Mouse (Mus musculus) CH12.LX (cell line): Measurements from ENCODE around the gene Lrp10. TPM values are rescaled to one million over a fixed set of nuclear protein-coding genes. Genes with fewer than 3 reads are reported as not detected.

Experiments
- DNase-seq: peaks from one replicate; pipeline ENCODE4 v3.0.0-alpha.2; 2013; ENCODE audit errors: extremely low read depth
- H3K27ac ChIP-seq: 2 replicates; pipeline ENCODE4 v1.5.1; 2012; ENCODE audit warnings: low read depth, mild to moderate bottlenecking, control low read depth, moderate library complexity; ENCODE audit not compliant: insufficient read depth
- H3K27me3 ChIP-seq: replicated peaks from 2 replicates; pipeline ENCODE3; 2012; ENCODE audit warnings: inconsistent platforms
- H3K36me3 ChIP-seq, 2 experiments: replicated peaks in 1 of 2; 2 replicates each; pipeline versions ENCODE3 to v1.6.1; 2012; ENCODE audit warnings: inconsistent platforms in 1 of 2, low read length in 1 of 2, mild to moderate bottlenecking in 1 of 2, mixed read lengths in 1 of 2, moderate library complexity in 1 of 2; ENCODE audit not compliant: control insufficient read depth in 1 of 2, insufficient read depth in 1 of 2
- H3K4me1 ChIP-seq, 2 experiments: 2 replicates each; pipeline ENCODE4 v1.6.1; 2012; ENCODE audit warnings: inconsistent platforms in 1 of 2, moderate library complexity in 1 of 2; ENCODE audit not compliant: insufficient read depth in 2 of 2, control insufficient read depth in 1 of 2
- H3K4me2 ChIP-seq: 2 replicates; pipeline ENCODE4 v1.6.1; 2012; ENCODE audit warnings: low read depth, mild to moderate bottlenecking, control low read depth; ENCODE audit not compliant: poor library complexity, insufficient read depth, severe bottlenecking
- H3K4me3 ChIP-seq, 3 experiments: fragments of 150-350 bp in 1 of 3; sonication (generic) in 1 of 3; replicated peaks in 1 of 3; 2 replicates each; pipeline versions ENCODE3 to v1.5.1; 2011 to 2012; ENCODE audit warnings: low read depth in 2 of 3, low read length in 2 of 3, mild to moderate bottlenecking in 2 of 3, moderate library complexity in 2 of 3, control low read depth in 1 of 3, improper control_type of control experiment in 1 of 3, inconsistent platforms in 1 of 3, mixed read lengths in 1 of 3; ENCODE audit not compliant: poor library complexity in 1 of 3
- H3K79me2 ChIP-seq: replicated peaks from 2 replicates; pipeline ENCODE4 v1.6.1; 2012; ENCODE audit warnings: mild to moderate bottlenecking, moderate library complexity; ENCODE audit not compliant: control insufficient read depth, poor library complexity, insufficient read depth, severe bottlenecking; ENCODE audit errors: extremely low read depth
- H3K9ac ChIP-seq: 2 replicates; pipeline ENCODE4 v1.6.1; 2012; ENCODE audit warnings: low read depth, mild to moderate bottlenecking, control low read depth, moderate library complexity; ENCODE audit not compliant: insufficient read depth
- H3K9me3 ChIP-seq: replicated peaks from 2 replicates; pipeline ENCODE3; 2012; ENCODE audit warnings: low read length, inconsistent platforms, mixed read lengths
- BHLHE40 ChIP-seq: IDR thresholded peaks from 2 replicates; pipeline ENCODE4 v1.6.1; 2011; ENCODE audit warnings: mild to moderate bottlenecking, low read depth, low read length, improper control_type of control experiment
- CHD1 ChIP-seq: IDR thresholded peaks from 2 replicates; pipeline ENCODE4 v1.6.1; 2012; ENCODE audit warnings: low read depth, low read length, improper control_type of control experiment, inconsistent platforms
- CHD2 ChIP-seq: IDR thresholded peaks from 2 replicates; pipeline ENCODE4 v1.6.1; 2011; ENCODE audit warnings: low read length, improper control_type of control experiment
- ELF1 ChIP-seq: IDR thresholded peaks from 2 replicates; pipeline ENCODE4 v1.6.1; 2014; ENCODE audit warnings: low read depth, mild to moderate bottlenecking, inconsistent platforms, low read length, improper control_type of control experiment
- ETS1 ChIP-seq: conservative IDR thresholded peaks from 2 replicates; pipeline ENCODE4 v1.6.1; 2012; ENCODE audit warnings: low read depth, mild to moderate bottlenecking, inconsistent platforms, low read length, improper control_type of control experiment, moderate library complexity
- HCFC1 ChIP-seq: IDR thresholded peaks from 2 replicates; pipeline ENCODE4 v1.6.1; 2012; ENCODE audit warnings: low read depth, mild to moderate bottlenecking, inconsistent platforms, low read length, improper control_type of control experiment
- IRF4 ChIP-seq: IDR thresholded peaks from 2 replicates; pipeline ENCODE4 v1.6.1; 2014; ENCODE audit warnings: low read depth, mild to moderate bottlenecking, inconsistent platforms, low read length, improper control_type of control experiment
- KAT2A ChIP-seq: IDR thresholded peaks from 2 replicates; pipeline ENCODE4 v1.6.1; 2012; ENCODE audit warnings: low read length, improper control_type of control experiment, inconsistent platforms; ENCODE audit not compliant: insufficient replicate concordance
- MAZ ChIP-seq: IDR thresholded peaks from 2 replicates; pipeline ENCODE4 v1.6.1; 2012; ENCODE audit warnings: low read depth, mild to moderate bottlenecking, inconsistent platforms, low read length, improper control_type of control experiment, moderate library complexity
- MYC ChIP-seq: IDR thresholded peaks from 2 replicates; pipeline ENCODE4 v1.6.1; 2011; ENCODE audit warnings: low read depth, mild to moderate bottlenecking, improper control_type of control experiment, low read length
- NELFE ChIP-seq: IDR thresholded peaks from 2 replicates; pipeline ENCODE4 v1.6.1; 2011; ENCODE audit warnings: low read depth, low read length, improper control_type of control experiment
- PAX5 ChIP-seq: IDR thresholded peaks from 2 replicates; pipeline ENCODE4 v1.6.1; 2012; ENCODE audit warnings: low read length, inconsistent platforms, mixed read lengths
- POLR2A ChIP-seq: IDR thresholded peaks from 2 replicates; pipeline ENCODE4 v1.6.1; 2011; ENCODE audit warnings: low read depth, mild to moderate bottlenecking, improper control_type of control experiment, low read length
- POLR2AphosphoS2 ChIP-seq: IDR thresholded peaks from 2 replicates; pipeline ENCODE4 v1.6.1; 2011; ENCODE audit warnings: low read depth, low read length, improper control_type of control experiment
- RAD21 ChIP-seq: IDR thresholded peaks from 2 replicates; pipeline ENCODE4 v1.6.1; 2011; ENCODE audit warnings: low read depth, mild to moderate bottlenecking, low read length, improper control_type of control experiment, moderate library complexity
- SMC3 ChIP-seq: IDR thresholded peaks from 2 replicates; pipeline ENCODE4 v1.6.1; 2011; ENCODE audit warnings: low read depth, low read length, improper control_type of control experiment
- TBP ChIP-seq: conservative IDR thresholded peaks from 2 replicates; pipeline ENCODE4 v1.6.1; 2011; ENCODE audit warnings: low read depth, low read length, improper control_type of control experiment
- TCF12 ChIP-seq: IDR thresholded peaks from 2 replicates; pipeline ENCODE4 v1.6.1; 2014; ENCODE audit warnings: low read depth, mild to moderate bottlenecking, inconsistent platforms, low read length, improper control_type of control experiment
- UBTF ChIP-seq: IDR thresholded peaks from 2 replicates; pipeline ENCODE4 v1.6.1; 2012; ENCODE audit warnings: low read depth, mild to moderate bottlenecking, inconsistent platforms, low read length, improper control_type of control experiment, moderate library complexity
- USF1 ChIP-seq: IDR thresholded peaks from 2 replicates; pipeline ENCODE4 v1.6.1; 2014; ENCODE audit warnings: low read depth, mild to moderate bottlenecking, inconsistent platforms, low read length, improper control_type of control experiment
- USF2 ChIP-seq: conservative IDR thresholded peaks from 2 replicates; pipeline ENCODE4 v1.6.1; 2011; ENCODE audit warnings: low read depth, low read length, improper control_type of control experiment
- ZC3H11A ChIP-seq: IDR thresholded peaks from 2 replicates; pipeline ENCODE4 v1.6.1; 2012; ENCODE audit warnings: low read depth, mild to moderate bottlenecking, inconsistent platforms, low read length, improper control_type of control experiment
- ZKSCAN1 ChIP-seq: IDR thresholded peaks from 2 replicates; pipeline ENCODE4 v1.6.1; 2012; ENCODE audit warnings: low read depth, inconsistent platforms, low read length, improper control_type of control experiment, borderline replicate concordance
- ZMIZ1 ChIP-seq: IDR thresholded peaks from 2 replicates; pipeline ENCODE4 v1.6.1; 2012; ENCODE audit warnings: low read depth, mild to moderate bottlenecking, inconsistent platforms, low read length, improper control_type of control experiment
- dilution Hi-C: fragments of 300-500 bp; cut with MboI; formaldehyde crosslinking; loops from 2 replicates; pipeline ENCODE4 v1.14.3; 2020; ENCODE audit warnings: low sequenced_read_pairs; ENCODE audit not compliant: extremely low pct_unique_long_range_greater_than_20kb, extremely low pct_ligation_motif_present
- in situ Hi-C: fragments of 300-500 bp; cut with MboI; formaldehyde crosslinking; loops from 3 replicates; pipeline ENCODE4 v1.14.3; 2019; ENCODE audit warnings: low sequenced_read_pairs, low pct_ligation_motif_present, low pct_unique_long_range_greater_than_20kb, mixed read lengths
- polyA plus RNA-seq: library from polyadenylated mRNA; unstranded; fragments of >175 nt; gene quantifications from 2 replicates; pipeline ENCODE4 v1.2.1, GENCODE M21; 2012; ENCODE audit warnings: low read depth; ENCODE audit not compliant: insufficient read length
- total RNA-seq, 2 experiments: library from RNA; depleted of rRNA; stranded (reverse); fragments of 300-350 nt in 1 of 2; fragments of >200 nt in 1 of 2; gene quantifications; 2 replicates each; pipeline ENCODE4 v1.2.3; 2012 to 2014

Lrp10 gene
- total and polyA plus RNA-seq, 3 experiments, result 28.7 to 79.8 (median 60.0) TPM

- no peak overlapping the region for H3K27ac ChIP-seq
- DNase-seq, result no peak
- dilution Hi-C loops (no loop called here), in situ Hi-C loops (no loop called here)
- peaks cover 0 to under 1% of the 10 kb centered on the region in 2 experiments for H3K36me3 ChIP-seq
- H3K4me2 ChIP-seq, result no peak overlapping the region
- H3K27me3 ChIP-seq, result no peaks in the 10 kb centered on the region
- TF ChIP-seq ELF1, result no peak
- no peak for TF ChIP-seq POLR2AphosphoS2
- TF ChIP-seq HCFC1, result no peak
- no peak for TF ChIP-seq UBTF
- no peak for TF ChIP-seq CHD2
- TF ChIP-seq IRF4, result no peak
- no peak for TF ChIP-seq USF2
- no peak for TF ChIP-seq MAZ
- TF ChIP-seq KAT2A, result no peak
- no peak for TF ChIP-seq SMC3
- no peak for TF ChIP-seq NELFE
- H3K4me3 ChIP-seq, result no peak overlapping the region
- peaks cover 7% of the 10 kb centered on the region for H3K9me3 ChIP-seq
- peaks cover 3 to 13% of the 10 kb centered on the region in 2 experiments; a peak in 3 of 4 replicates for H3K4me1 ChIP-seq
- no peaks in the 10 kb centered on the region for H3K79me2 ChIP-seq
- H3K9ac ChIP-seq, result no peak overlapping the region
Measured at GRCm38 (mm10) chr14:54499330-54499729, 35.4 kb downstream of the Lrp10 start.

GRCm38 (mm10) chr14:54501365-54501764 lies 37.4 kb downstream of the Lrp10 start:
- no peaks in the 10 kb centered on the region for H3K79me2 ChIP-seq
- no peak overlapping the region for H3K27ac ChIP-seq
- in situ Hi-C loops, result no loop called here
- H3K9me3 ChIP-seq, result peaks cover 10% of the 10 kb centered on the region
- no peak for TF ChIP-seq BHLHE40
- TF ChIP-seq ZKSCAN1, result no peak
- TF ChIP-seq ZC3H11A, result no peak
- no peak for TF ChIP-seq ZMIZ1
- no peak for TF ChIP-seq CHD1
- TF ChIP-seq MYC, result no peak
- TF ChIP-seq POLR2A, result no peak
- TF ChIP-seq TCF12, result no peak
- no peak for TF ChIP-seq PAX5
- no peak for TF ChIP-seq ETS1
- TF ChIP-seq KAT2A, result no peak
- TF ChIP-seq TBP, result no peak
- no peak for TF ChIP-seq RAD21
- TF ChIP-seq USF2, result no peak
- TF ChIP-seq USF1, result no peak
- TF ChIP-seq MAZ, result no peak
- no peak overlapping the region for H3K4me3 ChIP-seq
- dilution Hi-C loops, result no loop called here
- H3K9ac ChIP-seq, result no peak overlapping the region
- DNase-seq, result no peak
- peaks cover 0 to 17% of the 10 kb centered on the region in 2 experiments for H3K36me3 ChIP-seq
- peaks cover 3 to 9% of the 10 kb centered on the region in 2 experiments; a peak in 3 of 4 replicates for H3K4me1 ChIP-seq
- no peak overlapping the region for H3K4me2 ChIP-seq
- H3K27me3 ChIP-seq, result no peaks in the 10 kb centered on the region
